Mouse (Mus musculus): Measurements from ENCODE around the gene 2410131K14Rik.
A peak's percentile ranks its signal among the peaks of the same experiment; 100 is the strongest.

The 2410131K14Rik gene

GRCm38 (mm10) chr5:118217410-118217809 lies 27.6 kb upstream of the 2410131K14Rik start:
- Histone ChIP-seq H3K4me3 (replicated peaks; ENCODE audit: low read length) (no peak overlapping the region), H3K9me3 (ENCODE audit: low read length) (no peaks in the 10 kb centered on the region), H3K36me3 (ENCODE audit: insufficient read depth, low read length) (peaks cover 33% of the 10 kb centered on the region), H3K4me1 (replicated peaks; ENCODE audit: low read depth, low read length) (peaks cover 15% of the 10 kb centered on the region), H3K27me3 (ENCODE audit: insufficient read depth, low read length) (no peaks in the 10 kb centered on the region)
- TF ChIP-seq CTCF (conservative IDR thresholded peaks at IDR 0.05; ENCODE audit: low read length), result no peak
- no peak for TF ChIP-seq POU5F1 (IDR thresholded peaks at IDR 0.05; ENCODE audit: borderline replicate concordance, low read length)
- TF ChIP-seq NANOG (IDR thresholded peaks at IDR 0.05; ENCODE audit: borderline replicate concordance, low read length), result no peak

GRCm38 (mm10) chr5:118223142-118223757 lies 21.8 kb upstream of the 2410131K14Rik start:
- Histone ChIP-seq H3K4me1 (replicated peaks; ENCODE audit: low read depth, low read length) (no peaks in the 10 kb centered on the region), H3K4me3 (replicated peaks; ENCODE audit: low read length) (no peak overlapping the region), H3K36me3 (ENCODE audit: insufficient read depth, low read length) (peaks cover 55% of the 10 kb centered on the region), H3K27me3 (ENCODE audit: insufficient read depth, low read length) (no peaks in the 10 kb centered on the region), H3K9me3 (ENCODE audit: low read length) (no peaks in the 10 kb centered on the region)
- TF ChIP-seq NANOG (IDR thresholded peaks at IDR 0.05; ENCODE audit: borderline replicate concordance, low read length) (no peak), POU5F1 (IDR thresholded peaks at IDR 0.05; ENCODE audit: borderline replicate concordance, low read length) (no peak), CTCF (conservative IDR thresholded peaks at IDR 0.05; ENCODE audit: low read length) (no peak)

GRCm38 (mm10) chr5:118230071-118230611 lies 14.9 kb upstream of the 2410131K14Rik start:
- Histone ChIP-seq H3K9me3 (ENCODE audit: low read length) (no peaks in the 10 kb centered on the region), H3K27me3 (ENCODE audit: insufficient read depth, low read length) (no peaks in the 10 kb centered on the region), H3K4me1 (replicated peaks; ENCODE audit: low read depth, low read length) (peaks cover 18% of the 10 kb centered on the region), H3K36me3 (ENCODE audit: insufficient read depth, low read length) (peaks cover 56% of the 10 kb centered on the region), H3K4me3 (replicated peaks; ENCODE audit: low read length) (peak overlapping the region; percentile 41; the same call in 1 of the 2 replicates)
- TF ChIP-seq CTCF (conservative IDR thresholded peaks at IDR 0.05; ENCODE audit: low read length) (no peak), NANOG (IDR thresholded peaks at IDR 0.05; ENCODE audit: borderline replicate concordance, low read length) (no peak), POU5F1 (IDR thresholded peaks at IDR 0.05; ENCODE audit: borderline replicate concordance, low read length) (no peak)

DNA sequence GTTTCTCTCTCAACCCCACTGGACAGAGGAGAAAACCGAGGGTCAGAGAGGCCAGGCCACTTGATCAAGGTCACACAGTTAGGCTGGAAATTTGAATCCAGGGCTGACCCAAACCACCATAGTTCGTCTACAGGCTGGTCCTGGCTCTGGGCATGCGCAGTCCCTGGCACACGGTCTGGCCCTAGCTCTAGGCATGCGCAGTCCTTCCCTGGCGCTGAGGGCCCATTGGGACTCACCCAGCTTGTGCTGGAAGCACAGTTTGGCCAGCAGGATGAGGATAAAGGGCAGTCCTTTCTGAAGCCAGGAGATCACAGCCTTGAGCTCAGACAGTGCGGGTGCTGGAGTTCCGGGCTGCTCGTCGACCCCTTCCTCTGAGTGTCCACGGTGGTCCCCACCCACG lies 8.1 kb upstream of the 2410131K14Rik start:
- Histone ChIP-seq H3K27me3 (ENCODE audit: insufficient read depth, low read length) (no peaks in the 10 kb centered on the region), H3K4me3 (replicated peaks; ENCODE audit: low read length) (peak overlapping the region; percentile 77), H3K4me1 (replicated peaks; ENCODE audit: low read depth, low read length) (peaks cover 33% of the 10 kb centered on the region), H3K9me3 (ENCODE audit: low read length) (no peaks in the 10 kb centered on the region), H3K36me3 (ENCODE audit: insufficient read depth, low read length) (peaks cover 45% of the 10 kb centered on the region)
- TF ChIP-seq POU5F1 (IDR thresholded peaks at IDR 0.05; ENCODE audit: borderline replicate concordance, low read length), result no peak
- TF ChIP-seq CTCF (conservative IDR thresholded peaks at IDR 0.05; ENCODE audit: low read length), result no peak
- TF ChIP-seq NANOG (IDR thresholded peaks at IDR 0.05; ENCODE audit: borderline replicate concordance, low read length), result no peak

DNA sequence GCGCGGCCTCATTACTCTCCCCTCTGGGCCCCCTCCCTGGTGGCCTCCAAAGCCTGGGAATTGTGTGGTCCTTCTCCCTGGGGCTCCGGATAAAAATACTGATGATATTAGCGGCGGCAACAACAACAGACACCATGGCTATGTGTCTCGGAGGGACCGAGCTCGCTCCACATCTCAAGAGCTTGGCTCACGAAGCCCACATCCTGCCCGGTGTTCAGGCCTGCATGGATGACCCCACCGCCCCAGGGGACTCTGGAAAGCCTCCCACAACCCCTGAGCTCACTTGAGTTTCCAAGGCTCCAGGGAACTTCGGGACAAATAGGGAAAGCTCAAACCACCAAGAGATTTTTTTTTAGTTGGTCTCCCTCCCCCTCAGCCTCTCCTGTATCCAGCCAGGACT lies 5.4 kb upstream of the 2410131K14Rik start:
- Histone ChIP-seq H3K9me3 (ENCODE audit: low read length) (no peaks in the 10 kb centered on the region), H3K36me3 (ENCODE audit: insufficient read depth, low read length) (peaks cover 35% of the 10 kb centered on the region), H3K27me3 (ENCODE audit: insufficient read depth, low read length) (no peaks in the 10 kb centered on the region), H3K4me1 (replicated peaks; ENCODE audit: low read depth, low read length) (peaks cover 43% of the 10 kb centered on the region), H3K4me3 (replicated peaks; ENCODE audit: low read length) (no peak overlapping the region)
- TF ChIP-seq POU5F1 (IDR thresholded peaks at IDR 0.05; ENCODE audit: borderline replicate concordance, low read length) (no peak), CTCF (conservative IDR thresholded peaks at IDR 0.05; ENCODE audit: low read length) (no peak), NANOG (IDR thresholded peaks at IDR 0.05; ENCODE audit: borderline replicate concordance, low read length) (no peak)

GRCm38 (mm10) chr5:118245606-118246308 lies 730 bp downstream of the 2410131K14Rik start:
- TF ChIP-seq CTCF (conservative IDR thresholded peaks at IDR 0.05; ENCODE audit: low read length), result no peak
- no peak for TF ChIP-seq NANOG (IDR thresholded peaks at IDR 0.05; ENCODE audit: borderline replicate concordance, low read length)
- no peak for TF ChIP-seq POU5F1 (IDR thresholded peaks at IDR 0.05; ENCODE audit: borderline replicate concordance, low read length)
- Histone ChIP-seq H3K4me3 (replicated peaks; ENCODE audit: low read length) (peak overlapping the region; percentile 92), H3K27me3 (ENCODE audit: insufficient read depth, low read length) (no peaks in the 10 kb centered on the region), H3K9me3 (ENCODE audit: low read length) (0 out of 2 replicates have a peak, but pooled peaks cover 4% of the 10 kb centered on the region), H3K4me1 (replicated peaks; ENCODE audit: low read depth, low read length) (peaks cover 27% of the 10 kb centered on the region), H3K36me3 (ENCODE audit: insufficient read depth, low read length) (peaks cover 58% of the 10 kb centered on the region)

- Histone ChIP-seq H3K27me3 (ENCODE audit: insufficient read depth, low read length) (no peaks in the 10 kb centered on the region), H3K4me3 (replicated peaks; ENCODE audit: low read length) (no peak overlapping the region), H3K4me1 (replicated peaks; ENCODE audit: low read depth, low read length) (peaks cover 27% of the 10 kb centered on the region), H3K9me3 (ENCODE audit: low read length) (0 out of 2 replicates have a peak, but pooled peaks cover 4% of the 10 kb centered on the region), H3K36me3 (ENCODE audit: insufficient read depth, low read length) (peaks cover 46% of the 10 kb centered on the region)
- TF ChIP-seq NANOG (IDR thresholded peaks at IDR 0.05; ENCODE audit: borderline replicate concordance, low read length), result no peak
- no peak for TF ChIP-seq CTCF (conservative IDR thresholded peaks at IDR 0.05; ENCODE audit: low read length)
- no peak for TF ChIP-seq POU5F1 (IDR thresholded peaks at IDR 0.05; ENCODE audit: borderline replicate concordance, low read length)
Measured at GRCm38 (mm10) chr5:118247378-118247777, 2.4 kb downstream of the 2410131K14Rik start.

DNA sequence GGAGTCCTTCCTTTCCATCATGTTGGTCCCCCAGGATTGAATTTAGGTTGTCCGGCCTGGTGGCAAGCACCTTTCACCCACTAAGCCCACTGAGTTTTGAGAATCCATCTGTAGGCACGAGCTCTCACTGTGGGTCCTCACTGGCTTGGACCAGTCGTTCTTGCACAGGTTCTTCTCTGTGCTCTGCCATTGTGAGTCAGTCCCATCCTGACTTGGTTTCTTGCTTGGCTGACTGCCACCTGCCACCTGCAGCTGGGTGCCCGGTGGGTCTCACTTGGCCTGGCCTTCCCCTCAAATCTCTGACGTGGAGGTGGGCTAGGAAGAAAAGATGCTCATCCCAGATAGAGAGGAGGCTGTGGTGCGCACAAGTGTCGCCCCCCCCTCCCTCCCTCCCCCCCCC lies 6.0 kb downstream of the 2410131K14Rik start:
- Histone ChIP-seq H3K4me3 (replicated peaks; ENCODE audit: low read length) (no peak overlapping the region), H3K9me3 (ENCODE audit: low read length) (0 out of 2 replicates have a peak, but pooled peaks cover under 1% of the 10 kb centered on the region), H3K27me3 (ENCODE audit: insufficient read depth, low read length) (no peaks in the 10 kb centered on the region), H3K36me3 (ENCODE audit: insufficient read depth, low read length) (peaks cover 45% of the 10 kb centered on the region), H3K4me1 (replicated peaks; ENCODE audit: low read depth, low read length) (peaks cover 30% of the 10 kb centered on the region)
- TF ChIP-seq POU5F1 (IDR thresholded peaks at IDR 0.05; ENCODE audit: borderline replicate concordance, low read length) (no peak), CTCF (conservative IDR thresholded peaks at IDR 0.05; ENCODE audit: low read length) (no peak), NANOG (IDR thresholded peaks at IDR 0.05; ENCODE audit: borderline replicate concordance, low read length) (no peak)
